Mouse (Mus musculus): ENCODE measurements around the gene Hist1h2bc. TPM values are rescaled to one million over a fixed set of nuclear protein-coding genes. Genes with fewer than 3 reads are reported as not detected.
A peak's percentile ranks its signal among the peaks of the same experiment; 100 is the strongest.
"Not testable (repeated sequence)": the region's sequence is repeated elsewhere in the genome, so short reads cannot be mapped to it uniquely, and the experiment has no call there.

The Hist1h2bc gene
- polyA plus RNA-seq, 1 experiment: 203 TPM

DNA sequence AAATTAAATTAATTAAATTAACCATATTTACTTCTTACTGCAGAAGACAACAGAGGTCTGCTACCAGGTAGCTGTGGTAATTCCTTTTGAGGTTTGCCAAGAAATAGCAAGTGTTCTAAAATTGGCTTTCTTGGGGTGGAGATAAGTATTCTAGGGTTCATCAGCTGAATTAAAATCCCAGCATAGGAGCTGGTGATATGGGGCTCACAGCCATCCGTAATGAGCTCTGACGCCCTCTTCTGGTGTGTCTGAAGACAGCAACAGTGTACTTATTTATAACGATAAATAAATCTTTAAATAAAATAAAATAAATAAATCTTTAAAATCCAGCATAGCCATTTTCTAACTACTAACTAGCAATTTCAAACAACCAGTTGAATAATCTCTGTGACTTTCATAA, 15.8 kb downstream of the Hist1h2bc start:
- no peak for DNase-seq (ENCODE audit: low spot score)

- DNase-seq (ENCODE audit: low spot score): no peak
These were observed 17.0 kb downstream of the Hist1h2bc start for GRCm38 (mm10) chr13:23700786-23701520.

- DNase-seq (ENCODE audit: low spot score): no peak
These were observed 18.2 kb downstream of the Hist1h2bc start for GRCm38 (mm10) chr13:23702220-23702619.

DNA sequence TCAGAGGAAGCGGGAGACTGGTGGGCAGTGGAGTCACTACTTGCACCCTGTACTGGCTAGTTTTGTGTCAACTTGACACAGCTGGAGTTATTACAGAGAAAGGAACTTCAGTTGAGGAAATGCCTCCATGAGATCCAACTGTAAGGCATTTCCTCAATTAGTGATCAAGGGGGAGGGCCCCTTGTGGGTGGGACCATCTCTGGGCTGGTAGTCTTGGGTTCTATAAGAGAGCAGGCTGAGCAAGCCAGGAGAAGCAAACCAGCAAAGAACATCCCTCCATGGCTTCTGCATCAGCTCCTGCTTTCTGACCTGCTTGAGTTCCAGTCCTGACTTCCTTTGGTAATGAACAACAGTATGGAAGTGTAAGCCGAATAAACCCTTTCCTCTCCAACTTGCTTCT, 18.8 kb downstream of the Hist1h2bc start:
- DNase-seq (ENCODE audit: low spot score): not testable (repeated sequence)

DNA sequence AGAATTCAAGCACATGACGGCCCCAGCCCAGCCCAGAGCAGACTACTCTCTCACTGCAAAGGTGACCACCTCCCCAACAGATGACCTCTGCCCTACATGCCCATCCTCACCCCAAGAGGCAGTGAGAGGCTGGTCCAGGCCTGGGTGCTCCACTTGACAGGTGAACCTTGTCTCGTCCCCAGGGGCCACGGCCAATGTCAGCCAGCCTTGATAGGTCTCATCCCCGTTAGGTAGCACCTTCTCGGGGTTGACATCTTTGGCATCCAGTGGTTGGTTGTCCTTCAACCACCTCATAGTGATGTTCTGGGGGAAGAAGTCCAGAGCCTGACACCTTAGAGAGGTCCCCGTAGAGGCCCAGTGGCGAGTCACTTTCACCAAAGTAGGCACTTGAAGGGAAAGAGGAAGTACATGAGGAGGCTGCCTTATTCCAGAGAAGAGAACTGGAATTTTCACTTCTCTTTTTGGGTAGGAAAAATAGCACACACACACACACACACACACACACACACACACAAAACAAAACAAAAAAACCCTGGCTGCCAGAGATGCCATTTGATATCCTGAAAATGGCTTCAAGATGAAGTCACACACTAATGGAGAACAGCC, 21.9 kb downstream of the Hist1h2bc start:
- DNase-seq (ENCODE audit: low spot score): no peak

DNA sequence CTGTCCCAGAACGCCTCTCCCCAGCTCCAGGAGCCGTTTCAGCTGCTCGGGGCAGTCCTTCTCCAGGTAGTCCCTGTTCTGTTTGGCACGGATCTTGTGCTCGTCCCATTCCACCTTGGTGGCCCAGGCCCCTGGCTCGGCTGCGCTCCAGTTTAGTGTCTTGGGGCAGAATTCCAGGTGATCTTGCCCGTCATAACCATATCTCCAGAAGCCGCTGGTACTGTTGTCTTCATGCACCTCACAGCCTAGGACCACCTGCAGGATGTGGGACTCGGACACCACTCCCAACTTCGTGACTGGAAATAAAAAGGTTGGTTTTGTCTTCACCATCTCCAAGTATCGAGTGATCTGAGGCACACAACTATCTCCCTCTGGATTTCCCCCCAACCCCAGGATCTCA, 22.8 kb downstream of the Hist1h2bc start:
- DNase-seq (ENCODE audit: low spot score): no peak

GRCm38 (mm10) chr13:23708041-23708440, 24.0 kb downstream of the Hist1h2bc start:
- no peak for DNase-seq (ENCODE audit: low spot score)

GRCm38 (mm10) chr13:23708654-23709053, 24.7 kb downstream of the Hist1h2bc start:
- DNase-seq (ENCODE audit: low spot score): no peak

- no peak for DNase-seq (ENCODE audit: low spot score)
These were observed 25.8 kb downstream of the Hist1h2bc start for GRCm38 (mm10) chr13:23709714-23710373.

- DNase-seq (ENCODE audit: low spot score): peak; percentile 34
These were observed 26.5 kb downstream of the Hist1h2bc start, which contains the start of gene Hfe for GRCm38 (mm10) chr13:23710374-23711089. Gene Hfe (minus strand): TSS chr13:23710854.

GRCm38 (mm10) chr13:23716261-23717042, 32.5 kb downstream of the Hist1h2bc start:
- DNase-seq (ENCODE audit: low spot score): no peak

DNA sequence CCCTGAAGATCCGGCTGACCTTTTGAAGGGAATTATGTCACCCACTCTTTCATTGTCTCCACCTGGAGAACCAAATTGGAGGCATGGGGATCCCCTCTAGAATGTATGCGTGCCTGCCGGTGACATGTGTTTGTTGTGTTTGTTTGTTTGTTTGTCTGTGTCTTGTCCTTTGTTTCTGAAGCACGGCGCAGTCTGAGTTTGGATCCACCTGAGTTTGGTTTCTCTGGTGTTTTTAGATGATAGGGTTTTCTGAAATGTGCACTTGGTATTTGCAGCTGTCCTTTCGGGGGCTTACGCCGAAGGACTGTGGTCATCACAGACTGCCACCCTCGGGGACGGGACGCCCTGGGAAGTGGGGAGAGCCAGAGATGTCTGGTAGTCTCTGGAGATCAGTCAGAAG, 33.2 kb downstream of the Hist1h2bc start:
- DNase-seq (ENCODE audit: low spot score): no peak

DNA sequence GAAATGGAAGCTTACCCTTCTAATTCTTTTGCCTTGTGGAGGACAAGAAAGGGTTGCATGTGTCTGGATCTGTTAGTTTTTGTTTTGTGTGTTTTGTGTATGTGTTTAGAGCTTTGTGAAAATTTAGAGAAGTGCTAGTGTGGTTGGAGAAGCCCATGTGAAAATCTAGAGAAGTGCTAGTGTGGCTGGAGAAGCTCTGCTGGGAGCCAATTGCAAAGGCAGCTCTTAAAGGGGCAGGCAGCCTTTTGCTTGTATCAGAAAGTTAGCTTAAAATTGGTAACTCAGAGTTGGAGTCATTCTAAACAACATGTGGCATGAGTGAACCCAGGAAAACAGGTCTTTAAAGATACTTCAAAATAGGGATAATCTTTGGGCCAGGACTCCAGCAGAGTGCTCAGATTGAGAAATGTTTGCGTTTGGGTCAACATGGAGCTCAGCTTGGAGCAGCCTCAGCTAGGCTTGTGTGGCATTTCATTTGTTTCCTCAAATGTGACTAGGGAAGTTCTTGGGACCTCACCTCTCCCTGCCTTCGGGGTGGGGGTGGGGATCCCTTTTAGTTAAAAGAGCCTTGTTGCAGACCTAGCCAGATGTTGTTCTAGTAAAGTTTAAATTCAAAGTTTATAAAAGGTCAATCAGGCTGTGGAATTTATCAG, 33.7 kb downstream of the Hist1h2bc start:
- not testable (repeated sequence) for DNase-seq (ENCODE audit: low spot score)

DNA sequence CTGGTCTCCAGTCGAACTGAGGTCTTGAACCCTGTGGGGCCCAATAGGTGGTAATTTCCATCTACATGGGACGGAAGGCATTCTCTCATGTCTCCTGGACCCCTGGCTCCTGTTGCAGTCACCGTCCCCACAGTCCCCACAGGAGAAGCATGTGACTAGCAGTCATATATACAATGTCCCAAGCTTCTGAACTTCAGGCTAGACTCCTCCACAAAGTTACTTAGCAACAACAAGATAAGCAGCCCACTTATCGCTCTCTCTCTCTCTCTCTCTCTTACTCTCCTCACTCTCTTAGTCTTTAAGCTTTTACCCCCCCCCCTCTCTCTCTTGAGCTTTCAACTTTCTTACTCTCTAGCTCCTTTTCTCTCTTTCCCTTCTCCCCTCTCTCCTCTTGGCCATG, 40.2 kb downstream of the Hist1h2bc start:
- DNase-seq (ENCODE audit: low spot score): no peak

DNA sequence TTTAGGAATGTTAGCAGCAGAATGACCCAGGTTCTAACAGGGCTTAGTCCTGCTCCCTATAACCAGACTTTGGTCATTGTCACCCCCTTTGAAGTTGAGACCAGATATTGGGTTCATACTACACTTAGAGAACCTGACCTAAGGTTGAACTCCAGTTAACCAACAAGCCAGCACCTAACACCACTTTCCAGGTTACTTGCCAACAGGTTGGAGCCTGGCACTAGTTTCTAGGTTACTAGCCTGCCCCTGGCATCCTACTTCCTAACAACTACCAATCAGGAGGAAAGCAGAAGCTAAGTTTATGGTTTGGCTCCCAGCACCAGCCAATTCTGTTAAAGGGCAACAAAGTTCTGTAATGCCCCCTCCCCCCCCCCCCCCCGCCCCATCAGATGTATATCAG, 41.2 kb downstream of the Hist1h2bc start:
- DNase-seq (ENCODE audit: low spot score): no peak

GRCm38 (mm10) chr13:23728472-23729191, 44.6 kb downstream of the Hist1h2bc start:
- DNase-seq (ENCODE audit: low spot score): no peak

DNA sequence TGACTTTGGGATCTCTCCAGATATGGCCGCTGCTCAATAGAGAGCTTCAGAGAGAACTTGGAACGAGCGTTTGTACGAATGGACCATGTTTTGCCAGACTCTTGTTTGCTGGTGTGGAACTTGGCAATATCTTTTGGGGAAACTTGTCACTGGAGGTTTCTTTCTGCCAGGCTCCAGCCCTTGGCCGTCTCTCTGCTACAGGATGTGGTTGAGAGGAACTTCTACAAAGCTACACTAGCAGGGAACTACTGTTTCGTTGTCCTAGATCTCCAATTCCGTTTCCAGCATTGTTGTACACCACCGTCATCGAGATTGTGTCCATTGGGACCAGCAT, 45.2 kb downstream of the Hist1h2bc start:
- DNase-seq (ENCODE audit: low spot score): no peak

DNA sequence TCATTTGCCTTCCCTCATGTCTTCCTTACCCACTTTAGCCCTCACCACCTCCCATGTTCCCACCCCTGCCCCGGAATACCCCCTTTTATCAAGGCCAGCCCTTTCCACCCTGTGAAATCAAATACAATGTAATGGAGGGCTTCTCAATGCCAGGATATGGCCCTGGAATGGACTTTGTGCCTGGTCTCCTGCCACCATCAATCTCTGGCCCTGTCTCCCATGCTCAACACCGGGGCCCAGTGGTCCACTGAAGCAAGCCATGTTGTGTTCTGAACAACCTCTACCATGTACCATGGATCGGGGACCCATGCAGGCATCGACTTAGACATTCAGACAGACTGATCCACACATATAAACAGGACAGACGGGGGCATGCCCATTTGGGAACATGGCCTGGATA, 45.7 kb downstream of the Hist1h2bc start:
- no peak for DNase-seq (ENCODE audit: low spot score)

- no peak for DNase-seq (ENCODE audit: low spot score)
These were observed 46.5 kb downstream of the Hist1h2bc start for GRCm38 (mm10) chr13:23730479-23730878.

DNA sequence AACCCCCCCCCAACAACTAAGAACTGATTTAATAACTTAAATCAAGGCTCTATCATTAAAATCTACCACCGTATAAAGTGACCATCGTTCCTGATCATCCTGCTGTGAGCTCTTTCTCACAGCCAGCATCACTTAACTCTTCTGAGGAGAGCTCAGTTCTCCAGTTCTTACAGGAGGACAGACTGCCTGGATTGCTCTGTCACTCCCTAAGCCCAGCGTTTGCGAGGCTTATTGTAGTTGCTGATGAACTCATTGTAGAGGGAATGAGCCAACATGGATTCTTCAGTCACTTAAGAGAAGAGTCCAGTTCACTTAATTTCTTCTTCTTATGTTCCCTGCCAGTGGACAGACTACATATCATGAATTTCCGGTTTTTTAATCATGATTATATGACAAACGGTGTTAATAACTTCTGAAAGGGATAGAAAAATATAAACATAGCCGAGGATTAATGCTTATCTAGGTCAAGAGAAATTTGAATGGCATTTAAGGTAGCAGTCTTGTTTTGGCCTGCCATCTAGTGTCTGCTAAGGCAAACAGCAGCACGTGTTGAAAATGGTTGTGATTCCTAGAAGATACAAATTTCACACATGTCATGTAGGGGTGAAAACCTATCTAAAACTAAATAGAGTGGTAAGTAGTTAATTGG, 48.3 kb downstream of the Hist1h2bc start:
- no peak for DNase-seq (ENCODE audit: low spot score)

Measured in urinary bladder, adult 2 months (tissue).